Mouse (Mus musculus) liver, adult 2 months (tissue): ENCODE measurements at regions not wholly inside any gene's neighbourhood (a gene's known extent, or its start where the extent isn't known, plus 50 kb on each side); places are given as distances from the start of the nearest gene placed in this dataset.

Source experiments
- DNase-seq: peaks from one replicate; pipeline ENCODE4 v3.0.0-alpha.2; 2011; ENCODE audit warnings: low read depth, low spot score; ENCODE audit errors: extremely low read depth
- H3K27ac ChIP-seq: fragments of 200-500 bp; replicated peaks from 2 replicates; pipeline ENCODE4 v1.5.1; 2012; ENCODE audit warnings: low read depth, mild to moderate bottlenecking, control low read depth, inconsistent platforms, low read length; ENCODE audit not compliant: insufficient read depth
- H3K27me3 ChIP-seq: fragments of 200-500 bp; 2 replicates; pipeline ENCODE4 v1.6.1; 2012; ENCODE audit warnings: mild to moderate bottlenecking, moderate library complexity, low read length, inconsistent platforms; ENCODE audit not compliant: control insufficient read depth, insufficient read depth
- H3K36me3 ChIP-seq: fragments of 200-500 bp; 2 replicates; pipeline ENCODE4 v1.6.1; 2012; ENCODE audit warnings: low read length, inconsistent platforms; ENCODE audit not compliant: control insufficient read depth, insufficient read depth
- H3K4me1 ChIP-seq: fragments of 200-500 bp; 2 replicates; pipeline ENCODE4 v1.6.1; 2011; ENCODE audit warnings: low read length; ENCODE audit not compliant: control insufficient read depth, insufficient read depth
- H3K4me3 ChIP-seq: fragments of 200-500 bp; 2 replicates; pipeline ENCODE4 v1.5.1; 2011; ENCODE audit warnings: low read depth, mild to moderate bottlenecking, control low read depth, low read length, moderate library complexity; ENCODE audit not compliant: insufficient read depth
- H3K79me2 ChIP-seq: fragments of 200-500 bp; 2 replicates; pipeline ENCODE4 v1.6.1; 2012; ENCODE audit warnings: inconsistent platforms, mild to moderate bottlenecking, low read length, moderate library complexity; ENCODE audit not compliant: control insufficient read depth, insufficient read depth
- H3K9ac ChIP-seq: fragments of 200-500 bp; 2 replicates; pipeline ENCODE4 v1.6.1; 2012; ENCODE audit warnings: low read depth, mild to moderate bottlenecking, control low read depth, inconsistent platforms, low read length
- CTCF ChIP-seq: fragments of 200-500 bp; IDR thresholded peaks from 2 replicates; pipeline ENCODE4 v1.5.1; 2011; ENCODE audit warnings: low read depth, low read length, control low read depth
- POLR2A ChIP-seq: fragments of 200-500 bp; IDR thresholded peaks from 2 replicates; pipeline ENCODE4 v1.6.1; 2011; ENCODE audit warnings: low read length, control low read depth; ENCODE audit not compliant: insufficient read depth; ENCODE audit errors: extremely low read depth
- WGBS: fragments of 180-500 bp; shearing (Covaris S2); methylation state at CpG from one replicate; pipeline ENCODE4 v1.1.7; 2018; 5-methylcytosine and 5-hydroxymethylcytosine counted together

- DNase-seq = no peak
- H3K4me3 ChIP-seq = no peak overlapping the region
- no peaks in the 10 kb centered on the region for H3K79me2 ChIP-seq
- H3K27me3 ChIP-seq = no peaks in the 10 kb centered on the region
- H3K4me1 ChIP-seq = no peaks in the 10 kb centered on the region
- no peak overlapping the region for H3K9ac ChIP-seq
- no peaks in the 10 kb centered on the region for H3K36me3 ChIP-seq
- H3K27ac ChIP-seq = no peak overlapping the region
- TF ChIP-seq CTCF (no peak), POLR2A (no peak)
These were observed 568.5 kb downstream of the Efnb2 start for GRCm38 (mm10) chr8:8092551-8092950.

- WGBS = 64% methylated on average over 2 of the region's 2 CpGs
- Histone ChIP-seq H3K27ac (no peak overlapping the region), H3K79me2 (no peaks in the 10 kb centered on the region), H3K4me3 (no peak overlapping the region), H3K9ac (no peak overlapping the region), H3K4me1 (no peaks in the 10 kb centered on the region), H3K27me3 (no peaks in the 10 kb centered on the region), H3K36me3 (no peaks in the 10 kb centered on the region)
- DNase-seq = peak; percentile 19
- no peak for TF ChIP-seq CTCF
These were observed 576.4 kb downstream of the Efnb2 start for GRCm38 (mm10) chr8:8084652-8085051.

- no peak for TF ChIP-seq POLR2A
- TF ChIP-seq CTCF = no peak
- Histone ChIP-seq H3K27ac (no peak overlapping the region), H3K79me2 (no peaks in the 10 kb centered on the region), H3K4me3 (no peak overlapping the region), H3K9ac (no peak overlapping the region), H3K36me3 (no peaks in the 10 kb centered on the region), H3K4me1 (no peaks in the 10 kb centered on the region), H3K27me3 (no peaks in the 10 kb centered on the region)
- DNase-seq = no peak
- 96% methylated on average over 2 of the region's 2 CpGs for WGBS
These were observed 597.0 kb downstream of the Efnb2 start for GRCm38 (mm10) chr8:8064074-8064473.

GRCm38 (mm10) chr8:8054224-8054916, 606.7 kb downstream of the Efnb2 start:
- Histone ChIP-seq H3K27me3 (no peaks in the 10 kb centered on the region), H3K36me3 (no peaks in the 10 kb centered on the region), H3K79me2 (no peaks in the 10 kb centered on the region), H3K9ac (no peak overlapping the region), H3K4me3 (no peak overlapping the region), H3K4me1 (no peaks in the 10 kb centered on the region), H3K27ac (no peak overlapping the region)
- peak; percentile 14 for DNase-seq
- 49% methylated on average over 4 of the region's 4 CpGs for WGBS
- no peak for TF ChIP-seq POLR2A

GRCm38 (mm10) chr8:8051186-8051585, 609.9 kb downstream of the Efnb2 start:
- Histone ChIP-seq H3K27me3 (no peaks in the 10 kb centered on the region), H3K36me3 (no peaks in the 10 kb centered on the region), H3K9ac (no peak overlapping the region), H3K27ac (no peak overlapping the region), H3K4me3 (no peak overlapping the region), H3K79me2 (no peaks in the 10 kb centered on the region), H3K4me1 (no peaks in the 10 kb centered on the region)
- WGBS = 37% methylated on average over 3 of the region's 3 CpGs
- TF ChIP-seq CTCF (no peak), POLR2A (no peak)
- DNase-seq = peak; percentile 1

GRCm38 (mm10) chr8:8050778-8051177, 610.3 kb downstream of the Efnb2 start:
- Histone ChIP-seq H3K27ac (no peak overlapping the region), H3K9ac (no peak overlapping the region), H3K27me3 (no peaks in the 10 kb centered on the region), H3K79me2 (no peaks in the 10 kb centered on the region), H3K4me3 (no peak overlapping the region), H3K36me3 (no peaks in the 10 kb centered on the region), H3K4me1 (no peaks in the 10 kb centered on the region)
- WGBS = 59% methylated on average over 3 of the region's 3 CpGs
- peak; percentile 6 for DNase-seq
- TF ChIP-seq CTCF = no peak
- TF ChIP-seq POLR2A = no peak
